Mouse (Mus musculus) left cerebral cortex, adult 11 months (tissue): ENCODE measurements around the gene Gna14.

Experiments used
- DNase-seq: peaks from one replicate; pipeline ENCODE4 v3.0.0; 2022; ENCODE audit warnings: low spot score

The Gna14 gene

GRCm38 (mm10) chr19:16435531-16436231 lies at the start of gene Gna14:
Gna14 (plus strand) TSS chr19:16435762.
- DNase-seq, result no peak

GRCm38 (mm10) chr19:16386514-16386913 lies 49.0 kb upstream of the Gna14 start:
- DNase-seq, result no peak

- no peak for DNase-seq
Measured at GRCm38 (mm10) chr19:16390192-16390795, 45.3 kb upstream of the Gna14 start.

GRCm38 (mm10) chr19:16394381-16394780 lies 41.2 kb upstream of the Gna14 start:
- DNase-seq, result no peak

GRCm38 (mm10) chr19:16403101-16403500 lies 32.5 kb upstream of the Gna14 start:
- DNase-seq, result no peak

- no peak for DNase-seq
Measured at GRCm38 (mm10) chr19:16407727-16408126, 27.8 kb upstream of the Gna14 start.

GRCm38 (mm10) chr19:16411302-16411701 lies 24.3 kb upstream of the Gna14 start:
- DNase-seq, result no peak

GRCm38 (mm10) chr19:16418086-16418663 lies 17.4 kb upstream of the Gna14 start:
- DNase-seq, result no peak

- no peak for DNase-seq
Measured at GRCm38 (mm10) chr19:16425596-16425995, 10.0 kb upstream of the Gna14 start.

GRCm38 (mm10) chr19:16431368-16431767 lies 4.2 kb upstream of the Gna14 start:
- DNase-seq, result no peak

- DNase-seq, result no peak
Measured at GRCm38 (mm10) chr19:16434879-16435278, 683 bp upstream of the Gna14 start.

- no peak for DNase-seq
Measured at GRCm38 (mm10) chr19:16436335-16437169, 990 bp downstream of the Gna14 start.

- DNase-seq, result no peak
Measured at GRCm38 (mm10) chr19:16437170-16437483, 1.6 kb downstream of the Gna14 start.

- no peak for DNase-seq
Measured at GRCm38 (mm10) chr19:16437906-16438305, 2.3 kb downstream of the Gna14 start.

- no peak for DNase-seq
Measured at GRCm38 (mm10) chr19:16439278-16439677, 3.7 kb downstream of the Gna14 start.

GRCm38 (mm10) chr19:16439834-16440233 lies 4.3 kb downstream of the Gna14 start:
- no peak for DNase-seq

GRCm38 (mm10) chr19:16441329-16441728 lies 5.8 kb downstream of the Gna14 start:
- no peak for DNase-seq

GRCm38 (mm10) chr19:16443335-16443734 lies 7.8 kb downstream of the Gna14 start:
- DNase-seq, result no peak

GRCm38 (mm10) chr19:16446612-16447011 lies 11.1 kb downstream of the Gna14 start:
- DNase-seq, result no peak

GRCm38 (mm10) chr19:16447832-16448621 lies 12.5 kb downstream of the Gna14 start:
- DNase-seq, result no peak

- no peak for DNase-seq
Measured at GRCm38 (mm10) chr19:16448796-16449195, 13.2 kb downstream of the Gna14 start.

- no peak for DNase-seq
Measured at GRCm38 (mm10) chr19:16450824-16451223, 15.3 kb downstream of the Gna14 start.
